In the genomic region with DNA sequence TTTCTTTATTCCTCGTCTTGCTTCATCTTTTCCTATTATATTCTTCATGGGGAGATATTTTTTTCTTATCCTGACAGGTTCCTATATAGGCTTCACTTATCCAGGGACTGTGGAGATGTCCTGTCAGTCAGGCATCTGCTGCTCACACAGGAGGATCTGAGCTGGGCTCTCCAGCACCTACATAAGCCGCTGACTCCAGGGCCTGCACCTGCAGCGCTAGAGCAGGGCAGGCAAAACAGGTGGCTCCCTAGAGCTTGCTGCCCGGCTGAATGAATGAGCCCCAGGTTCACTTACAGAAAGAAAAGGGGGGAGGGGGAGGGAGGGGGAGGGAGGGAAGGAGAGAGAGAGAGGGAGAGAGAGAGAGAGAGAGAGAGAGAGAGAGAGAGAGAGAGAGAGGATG, we compare ENCODE assay signal across 12 mouse cellular contexts.
"Had no signal": no experiment of that assay in that cellular context is flagged by ENCODE, and none has a peak within 500 bp of the region (broad histone marks: within the 10 kb centered on the region; RNA-seq: fewer than 3 reads in every experiment).

No protein-coding gene starts in this region.

- H3K27ac ChIP-seq: left cerebral cortex, adult 2 months; liver, embryonic 13.5 days; midbrain, embryonic 12.5 days had no signal

- H3K4me2 ChIP-seq: liver, embryonic 13.5 days; midbrain, embryonic 12.5 days; stomach, embryonic 15.5 days had no signal

- H3K4me1 ChIP-seq: liver, embryonic 13.5 days; stomach, embryonic 15.5 days had no signal

- H3K4me3 ChIP-seq: left cerebral cortex, adult 2 months; liver, embryonic 13.5 days; midbrain, embryonic 12.5 days; stomach, embryonic 15.5 days had no signal

- H3K36me3 ChIP-seq: liver, embryonic 13.5 days; stomach, embryonic 15.5 days had no signal

- H3K9ac ChIP-seq: liver, embryonic 13.5 days; midbrain, embryonic 12.5 days; stomach, embryonic 15.5 days had no signal

- H3K9me3 ChIP-seq: liver, embryonic 13.5 days; midbrain, embryonic 12.5 days; stomach, embryonic 15.5 days had no signal

- DNase-seq: kidney, adult 18-20 months; layer of hippocampus, postnatal 36 days; liver, embryonic 13.5 days; lung, adult 2 months; lung, postnatal 14 days; lung, postnatal 4 days; retina, postnatal 1 day; right cerebral cortex, postnatal 25 days; spleen, adult 18-20 months had no signal

- H3K27me3 ChIP-seq: liver, embryonic 13.5 days; midbrain, embryonic 12.5 days; stomach, embryonic 15.5 days had no signal
